Comparison of ENCODE assay signal across 26 mouse cellular contexts in genomic region chr9:123947815-123948214, GRCm38 (mm10). TPM values are rescaled to one million over a fixed set of nuclear protein-coding genes. Genes with fewer than 3 reads are reported as not detected.
"Had no signal": no experiment of that assay in that cellular context is flagged by ENCODE, and none has a peak within 500 bp of the region (broad histone marks: within the 10 kb centered on the region; RNA-seq: fewer than 3 reads in every experiment).

No protein-coding gene starts in this region.

- H3K36me3 ChIP-seq: limb, embryonic 12.5 days; limb, embryonic 15.5 days; liver, embryonic 15.5 days; midbrain, embryonic 12.5 days; midbrain, embryonic 15.5 days; neural tube, embryonic 13.5 days had no signal

- H3K27ac ChIP-seq: limb, embryonic 12.5 days; limb, embryonic 15.5 days; liver, embryonic 15.5 days; midbrain, embryonic 12.5 days; midbrain, embryonic 15.5 days; neural tube, embryonic 13.5 days had no signal

- ATAC-seq: midbrain, embryonic 15.5 days had no signal

- DNase-seq: kidney, adult 9 months; kidney, postnatal 14 days; kidney, postnatal 4 days; left cerebral cortex, postnatal 4 days; lung, adult 2 months; lung, postnatal 14 days; lung, postnatal 4 days; thymus, adult 18-20 months; thymus, postnatal 36 days had no signal

- H3K27me3 ChIP-seq: limb, embryonic 12.5 days; limb, embryonic 15.5 days; liver, embryonic 15.5 days; midbrain, embryonic 12.5 days; midbrain, embryonic 15.5 days; neural tube, embryonic 13.5 days had no signal

- H3K4me2 ChIP-seq: limb, embryonic 12.5 days; limb, embryonic 15.5 days; liver, embryonic 15.5 days; midbrain, embryonic 12.5 days; midbrain, embryonic 15.5 days; neural tube, embryonic 13.5 days had no signal

- H3K9ac ChIP-seq: limb, embryonic 12.5 days; limb, embryonic 15.5 days; liver, embryonic 15.5 days; midbrain, embryonic 12.5 days; midbrain, embryonic 15.5 days; neural tube, embryonic 13.5 days had no signal

- H3K9me3 ChIP-seq: limb, embryonic 12.5 days; limb, embryonic 15.5 days; liver, embryonic 15.5 days; midbrain, embryonic 12.5 days; midbrain, embryonic 15.5 days; neural tube, embryonic 13.5 days had no signal

- H3K4me3 ChIP-seq: limb, embryonic 12.5 days; limb, embryonic 15.5 days; liver, embryonic 15.5 days; midbrain, embryonic 12.5 days; midbrain, embryonic 15.5 days; myocyte; neural tube, embryonic 13.5 days had no signal

- H3K4me1 ChIP-seq: limb, embryonic 12.5 days; limb, embryonic 15.5 days; midbrain, embryonic 12.5 days; midbrain, embryonic 15.5 days; neural tube, embryonic 13.5 days had no signal

RNA-seq across cellular contexts. Expression of gene Ccr1, which starts 20.7 kb away (rescaled TPM):
- polyA plus RNA-seq: myocyte had no signal

RNA-seq across cellular contexts. Expression of gene Ccr1l1, which starts 30.4 kb away (rescaled TPM):
- total RNA-seq: layer of hippocampus, adult 18-20 months; layer of hippocampus, postnatal 14 days; left cerebral cortex, adult 8-10 months; left cerebral cortex, postnatal 14 days; left cerebral cortex, postnatal 4 days; megakaryocyte progenitor cell, adult 5-6 weeks had no signal
- polyA plus RNA-seq: kidney, embryonic 16.5 days; limb, embryonic 12.5 days; limb, embryonic 15.5 days; liver, embryonic 15.5 days; lung, adult 2 months; lung, embryonic 16.5 days; midbrain, embryonic 12.5 days; midbrain, embryonic 15.5 days; myocyte; neural tube, embryonic 13.5 days; small intestine, adult 2 months; stomach, embryonic 16.5 days; testis, adult 2 months had no signal
